Comparison of ENCODE assay signal across 21 mouse cellular contexts in the genomic region with DNA sequence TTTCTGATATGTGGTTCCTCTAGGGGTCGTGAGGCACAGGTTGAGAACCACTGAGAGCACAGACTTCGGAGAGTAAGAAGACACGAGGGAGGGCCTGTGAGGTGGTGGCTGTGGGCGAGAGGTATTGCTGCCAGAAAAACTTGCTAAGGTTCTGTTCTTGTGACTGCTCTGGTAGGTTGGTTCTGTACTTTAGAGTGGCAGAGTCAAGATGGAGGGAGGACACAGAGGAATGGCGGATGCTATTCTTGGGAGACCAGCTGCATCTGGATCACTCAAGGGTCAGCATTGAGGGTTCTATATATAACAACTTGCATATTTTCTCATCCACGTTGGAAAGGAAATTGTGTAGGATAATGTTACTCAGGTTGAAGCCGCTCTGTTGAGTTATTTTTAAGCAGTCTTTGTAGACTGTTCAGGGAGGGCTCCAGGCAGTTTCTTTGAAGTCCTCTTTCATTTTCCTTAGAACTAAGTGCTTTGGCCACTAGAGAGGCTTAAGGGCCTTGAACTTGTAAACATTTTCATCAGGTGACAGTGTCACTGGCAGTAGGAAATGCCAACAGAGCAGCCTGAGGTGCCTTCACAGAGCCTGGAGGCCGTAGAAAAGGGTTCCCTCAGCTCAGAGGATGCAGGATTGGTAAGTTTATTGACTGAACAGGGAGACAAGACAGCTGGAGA. TPM values are rescaled to one million over a fixed set of nuclear protein-coding genes. Genes with fewer than 3 reads are reported as not detected.
A peak's percentile ranks its signal among the peaks of the same experiment; 100 is the strongest.
DNase-seq lines count a peak whose midpoint lies in the region; ATAC-seq and TF ChIP-seq lines count a peak whose summit lies in the region.
"Had no signal": no experiment of that assay in that cellular context is flagged by ENCODE, and none has a peak within 500 bp of the region (broad histone marks: within the 10 kb centered on the region; RNA-seq: fewer than 3 reads in every experiment).

No protein-coding gene starts in this region.

- H3K36me3 ChIP-seq in hindbrain, embryonic 14.5 days (replicated peaks; ENCODE audit: control insufficient read depth, insufficient read depth): no peaks in the 10 kb centered on the region
- H3K36me3 ChIP-seq in hindbrain, embryonic 12.5 days: no peaks in the 10 kb centered on the region
- H3K36me3 ChIP-seq: hindbrain, embryonic 15.5 days; midbrain, embryonic 10.5 days; neural tube, embryonic 15.5 days had no signal

- no peak overlapping the region for H3K4me3 ChIP-seq in hindbrain, embryonic 14.5 days (replicated peaks; ENCODE audit: low read length)
- no peak overlapping the region for H3K4me3 ChIP-seq in hindbrain, embryonic 12.5 days
- no peak overlapping the region for H3K4me3 ChIP-seq in lung, adult 2 months (replicated peaks; ENCODE audit: extremely low read depth, low read depth, low read length)
- H3K4me3 ChIP-seq: hindbrain, embryonic 15.5 days; midbrain, embryonic 10.5 days; neural tube, embryonic 15.5 days had no signal

- ATAC-seq in hindbrain, embryonic 14.5 days (ENCODE audit: low FRiP score): no peak
- ATAC-seq in hindbrain, embryonic 12.5 days (ENCODE audit: low FRiP score): no peak
- ATAC-seq: forebrain, embryonic 14.5 days had no signal

- no peaks in the 10 kb centered on the region for H3K9me3 ChIP-seq in hindbrain, embryonic 14.5 days (ENCODE audit: control insufficient read depth, low read length)
- H3K9me3 ChIP-seq in hindbrain, embryonic 12.5 days (replicated peaks): no peaks in the 10 kb centered on the region
- H3K9me3 ChIP-seq: hindbrain, embryonic 15.5 days; midbrain, embryonic 10.5 days; neural tube, embryonic 15.5 days had no signal

- TF ChIP-seq CTCF in lung, adult 2 months (IDR thresholded peaks at IDR 0.05; ENCODE audit: insufficient read depth, low read length): no peak

- TF ChIP-seq POLR2A in lung, adult 2 months (IDR thresholded peaks at IDR 0.05; ENCODE audit: borderline replicate concordance, extremely low read depth, low read depth, low read length): no peak

- 85% methylated on average over 8 of the region's 8 CpGs for WGBS in hindbrain, embryonic 14.5 days
- WGBS in hindbrain, embryonic 12.5 days: 78% methylated on average over 8 of the region's 8 CpGs
- WGBS in lung, adult 2 months: 58% methylated on average over 8 of the region's 8 CpGs

- H3K27me3 ChIP-seq in hindbrain, embryonic 14.5 days (ENCODE audit: control insufficient read depth, insufficient read depth, low read length): no peaks in the 10 kb centered on the region
- no peaks in the 10 kb centered on the region for H3K27me3 ChIP-seq in hindbrain, embryonic 12.5 days
- H3K27me3 ChIP-seq: hindbrain, embryonic 15.5 days; neural tube, embryonic 15.5 days had no signal

- H3K4me1 ChIP-seq in hindbrain, embryonic 14.5 days (replicated peaks; ENCODE audit: control insufficient read depth, insufficient read depth, low read length): no peaks in the 10 kb centered on the region
- no peaks in the 10 kb centered on the region for H3K4me1 ChIP-seq in hindbrain, embryonic 12.5 days
- no peaks in the 10 kb centered on the region for H3K4me1 ChIP-seq in lung, adult 2 months (ENCODE audit: control insufficient read depth, insufficient read depth, low read length)
- H3K4me1 ChIP-seq: midbrain, embryonic 10.5 days had no signal

- peak; percentile 72 for DNase-seq in heart, adult 11 months
- DNase-seq in heart, adult 9 months (ENCODE audit: low spot score in 2 of 2): no peak
- DNase-seq in hindbrain, embryonic 14.5 days (ENCODE audit: low spot score): no peak
- peak; percentile 7 for DNase-seq in lung, postnatal 36 days
- DNase-seq in lung, adult 2 months: no peak
- peak; percentile 66 for DNase-seq in skeletal muscle tissue, adult 2 months (ENCODE audit: low read depth, low spot score)
- DNase-seq in ovary, postnatal 14 days (ENCODE audit: low spot score): no peak
- DNase-seq: adrenal gland, adult 8-10 months; cerebellum, adult 9-11 months; gastrocnemius, postnatal 14 days; kidney, adult 9 months; kidney, postnatal 4 days; layer of hippocampus, postnatal 36 days; lung, postnatal 14 days; thymus, postnatal 36 days had no signal

- no peak overlapping the region for H3K4me2 ChIP-seq in hindbrain, embryonic 14.5 days (replicated peaks)
- no peak overlapping the region for H3K4me2 ChIP-seq in hindbrain, embryonic 12.5 days (replicated peaks)
- H3K4me2 ChIP-seq: hindbrain, embryonic 15.5 days; neural tube, embryonic 15.5 days had no signal

- no peak overlapping the region for H3K9ac ChIP-seq in hindbrain, embryonic 14.5 days
- no peak overlapping the region for H3K9ac ChIP-seq in hindbrain, embryonic 12.5 days
- H3K9ac ChIP-seq: hindbrain, embryonic 15.5 days; neural tube, embryonic 15.5 days had no signal

- peak overlapping the region; percentile 32; the same call in 1 of the 2 replicates for H3K27ac ChIP-seq in hindbrain, embryonic 14.5 days
- no peak overlapping the region for H3K27ac ChIP-seq in hindbrain, embryonic 12.5 days
- H3K27ac ChIP-seq: hindbrain, embryonic 15.5 days; midbrain, embryonic 10.5 days; neural tube, embryonic 15.5 days; stomach, postnatal 0 days had no signal

RNA-seq across cellular contexts. Expression of gene Ppm1l, which starts 25.7 kb away (rescaled TPM):
- 26.6 and 27.4 TPM in 2 replicates for polyA plus RNA-seq in hindbrain, embryonic 14.5 days (2014; fragmentation: Nextera tagmentation; extraction: Ambion mirVana)
- 23.3 and 26.9 TPM in 2 replicates for polyA plus RNA-seq in hindbrain, embryonic 12.5 days (2016; fragmentation: Nextera tagmentation; extraction: Ambion mirVana)
- polyA plus RNA-seq in lung, adult 2 months (2012; rRNA removed): 3.0 and 5.2 TPM in 2 replicates

Comparison
In these comparisons a context has a peak if more than half of its experiments do, and no peak if none do; other contexts are left out.
1. DNase-seq: peak in heart, adult 11 months (single experiment), lung, postnatal 36 days (single experiment) and skeletal muscle tissue, adult 2 months (single experiment); none in heart, adult 9 months (0 of 2), hindbrain, embryonic 14.5 days (single experiment), lung, adult 2 months (single experiment) and ovary, postnatal 14 days (single experiment).